Mouse (Mus musculus) stomach, postnatal 0 days (tissue): ENCODE results near the gene Tmem102.

Experiments
- CTCF ChIP-seq: IDR thresholded peaks from 2 replicates; pipeline ENCODE4 v1.5.1; 2016; ENCODE audit warnings: antibody characterized with exemption, low read depth, mild to moderate bottlenecking, moderate library complexity
- EP300 ChIP-seq: optimal IDR thresholded peaks from 2 replicates; pipeline ENCODE3; 2016; ENCODE audit warnings: antibody characterized with exemption

GRCm38 (mm10) chr11:69838714-69839104 is 33.3 kb upstream of the Tmem102 start:
- TF ChIP-seq CTCF, result no peak
- TF ChIP-seq EP300, result no peak
